In genomic region chr15:84235646-84236045, GRCm38 (mm10) we compare ENCODE assay signal across 8 mouse cellular contexts. TPM values are rescaled to one million over a fixed set of nuclear protein-coding genes. Genes with fewer than 3 reads are reported as not detected.
DNase-seq lines count a peak whose midpoint lies in the region; ATAC-seq and TF ChIP-seq lines count a peak whose summit lies in the region.

No protein-coding gene starts in this region.

- intact Hi-C loops in heart, postnatal 14 days (cut with DNase I): no loop called here

- TF ChIP-seq EP300 in lung, postnatal 0 days (IDR thresholded peaks at IDR 0.05): peak; percentile 96

- peak; percentile 91 for ATAC-seq in lung, postnatal 0 days

- WGBS in lung, postnatal 0 days: 62% methylated on average over 7 of the region's 7 CpGs

- H3K4me1 ChIP-seq in lung, postnatal 0 days (ENCODE audit: insufficient read depth, low read depth, low read length): 0 out of 2 replicates have a peak, but pooled peaks cover 5% of the 10 kb centered on the region

- H3K36me3 ChIP-seq in lung, postnatal 0 days (ENCODE audit: insufficient read depth, low read length): no peaks in the 10 kb centered on the region

- peak; percentile 77 for DNase-seq in adrenal gland, adult 2 months
- no peak for DNase-seq in adrenal gland, adult 18-20 months (ENCODE audit: low spot score in 2 of 2)
- peak; percentile 36 for DNase-seq in Muller cell, postnatal 12 days (ENCODE audit: inconsistent ontology term)
- peak; percentile 50 to 61 for DNase-seq in heart, postnatal 14 days
- DNase-seq in lung, postnatal 0 days (ENCODE audit: low spot score): peak; percentile 90
- DNase-seq in right cerebral cortex, postnatal 14 days: no peak
- no peak for DNase-seq in urinary bladder, postnatal 10 days (ENCODE audit: low spot score)
- DNase-seq in testis, postnatal 14 days (ENCODE audit: low spot score): no peak

- H3K4me3 ChIP-seq in lung, postnatal 0 days (ENCODE audit: low read depth, low read length): no peak overlapping the region

- H3K9ac ChIP-seq in lung, postnatal 0 days (replicated peaks; ENCODE audit: low read depth): no peak overlapping the region

- TF ChIP-seq CTCF in lung, postnatal 0 days (IDR thresholded peaks at IDR 0.05): no peak

- no peaks in the 10 kb centered on the region for H3K9me3 ChIP-seq in lung, postnatal 0 days (ENCODE audit: low read length)

- no peaks in the 10 kb centered on the region for H3K27me3 ChIP-seq in lung, postnatal 0 days (replicated peaks; ENCODE audit: insufficient read depth, low read length)

- no peak overlapping the region for H3K27ac ChIP-seq in lung, postnatal 0 days (ENCODE audit: low read length)

- no peak overlapping the region for H3K4me2 ChIP-seq in lung, postnatal 0 days (replicated peaks; ENCODE audit: low read depth, low read length)

RNA-seq across cellular contexts. Expression of gene Parvb, which starts 3.8 kb away (rescaled TPM):
- 10 to 100 TPM; 17.5 to 19.2 TPM for total RNA-seq in adrenal gland, adult 2 months (2021)
- polyA plus RNA-seq in adrenal gland, adult 2 months (2012; rRNA removed): 8.3 and 9.4 TPM in 2 replicates
- 10 to 100 TPM; 15.6 to 24.9 TPM for total RNA-seq in adrenal gland, adult 18-20 months (2021)
- total RNA-seq in heart, postnatal 14 days (2021): 100 to 1,000 TPM; 149 to 151 TPM
- 7.9 and 8.5 TPM in 2 replicates for polyA plus RNA-seq in lung, postnatal 0 days (2015; fragmentation: Nextera tagmentation; extraction: Ambion mirVana)

RNA-seq across cellular contexts. Expression of gene Samm50, which starts 43.6 kb away (rescaled TPM):
- 100 to 1,000 TPM; 115 to 159 TPM for total RNA-seq in adrenal gland, adult 2 months (2021)
- 11.3 and 15.8 TPM in 2 replicates for polyA plus RNA-seq in adrenal gland, adult 2 months (2012; rRNA removed)
- total RNA-seq in adrenal gland, adult 18-20 months (2021): 100 to 1,000 TPM; 148 to 189 TPM
- 100 to 1,000 TPM; 265 to 269 TPM for total RNA-seq in heart, postnatal 14 days (2021)
- 59.9 and 63.5 TPM in 2 replicates for polyA plus RNA-seq in lung, postnatal 0 days (2015; fragmentation: Nextera tagmentation; extraction: Ambion mirVana)

Comparison
In these comparisons a context has a peak if more than half of its experiments do, and no peak if none do; other contexts are left out.
1. DNase-seq: peak in adrenal gland, adult 2 months (single experiment), Muller cell, postnatal 12 days (single experiment), heart, postnatal 14 days (2 of 2) and lung, postnatal 0 days (single experiment); none in adrenal gland, adult 18-20 months (0 of 2), right cerebral cortex, postnatal 14 days (single experiment), urinary bladder, postnatal 10 days (single experiment) and testis, postnatal 14 days (single experiment).
2. RNA of gene Parvb, which starts 3.8 kb away (total RNA-seq): 149 to 151 TPM in heart, postnatal 14 days; 15.6 to 24.9 TPM in adrenal gland, adult 18-20 months and 17.5 to 19.2 TPM in adrenal gland, adult 2 months; every median in the first group is over 4 times any median in the second.